Mouse (Mus musculus) neutrophil, adult 5-6 weeks (primary cell): ENCODE data around the gene Taok3. TPM values are rescaled to one million over a fixed set of nuclear protein-coding genes. Genes with fewer than 3 reads are reported as not detected.

Source experiments
- ATAC-seq: fragments of 151-379, 151-347 bp; 2 replicates; pipeline ENCODE4 v1.8.0; 2017; ENCODE audit warnings: mild to moderate bottlenecking, moderate TSS enrichment; ENCODE audit not compliant: insufficient number of reproducible peaks, poor library complexity, low FRiP score, severe bottlenecking; ENCODE audit errors: extremely low read depth
- total RNA-seq: library from RNA; stranded (forward); fragments of 200-1000 nt; gene quantifications from 2 replicates; pipeline ENCODE4 v1.2.3, GENCODE M21; 2017

The Taok3 gene
- total RNA-seq, 1 experiment from 2014 or later, result 76.9 TPM

DNA sequence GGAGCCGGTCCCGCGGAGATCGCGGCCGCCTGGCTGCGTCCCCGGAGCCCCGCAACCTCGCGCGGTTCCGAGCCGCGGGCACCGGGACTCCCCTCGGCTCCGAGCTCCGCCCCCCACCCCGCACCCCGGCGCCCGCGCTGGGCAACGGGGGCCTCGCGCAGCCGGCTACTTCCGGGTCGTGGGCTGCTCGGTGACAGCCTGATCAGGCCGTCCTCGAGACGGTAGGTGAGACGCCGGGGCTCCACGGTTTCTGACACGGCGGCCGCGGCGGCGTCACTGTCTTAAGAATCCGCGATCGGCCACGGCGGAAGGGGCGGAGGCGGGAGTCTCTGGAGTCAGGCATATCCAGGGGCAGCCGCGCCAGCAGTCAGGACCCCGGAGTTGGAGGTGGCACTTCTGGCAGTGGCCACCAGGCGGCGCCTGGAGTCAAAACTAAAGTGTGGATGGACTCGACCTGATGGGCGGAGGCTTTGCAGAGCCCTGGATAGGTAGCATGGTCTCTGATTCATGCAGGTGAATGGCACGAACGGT lies 4.0 kb upstream of the Taok3 start, which contains the start of gene Suds3:
TSS of gene Suds3 (minus strand) at position 278 of the 531 bp plus-strand sequence.
- peak; percentile 62 for ATAC-seq

DNA sequence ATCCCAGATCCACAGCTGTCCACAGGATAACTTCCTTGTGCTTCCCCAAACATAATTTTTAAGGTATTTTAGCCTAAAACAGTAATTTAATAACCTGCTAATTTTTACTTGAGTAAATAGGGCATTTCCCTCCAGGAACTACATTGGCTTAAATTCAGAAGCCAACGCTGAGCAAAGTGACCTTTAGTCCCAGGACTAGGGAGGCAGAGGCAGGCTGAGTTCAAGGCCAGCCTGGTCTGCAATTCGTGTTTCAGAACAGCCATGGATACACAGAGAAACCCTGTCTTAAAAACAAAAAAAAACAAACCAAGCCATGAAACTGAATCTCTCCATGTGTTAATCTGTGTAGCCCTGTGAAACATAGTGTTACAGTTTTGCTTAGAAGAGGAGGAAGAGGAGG lies 3.3 kb upstream of the Taok3 start:
- no peak for ATAC-seq

GRCm38 (mm10) chr5:117117241-117117640 lies 2.7 kb upstream of the Taok3 start:
- no peak for ATAC-seq

DNA sequence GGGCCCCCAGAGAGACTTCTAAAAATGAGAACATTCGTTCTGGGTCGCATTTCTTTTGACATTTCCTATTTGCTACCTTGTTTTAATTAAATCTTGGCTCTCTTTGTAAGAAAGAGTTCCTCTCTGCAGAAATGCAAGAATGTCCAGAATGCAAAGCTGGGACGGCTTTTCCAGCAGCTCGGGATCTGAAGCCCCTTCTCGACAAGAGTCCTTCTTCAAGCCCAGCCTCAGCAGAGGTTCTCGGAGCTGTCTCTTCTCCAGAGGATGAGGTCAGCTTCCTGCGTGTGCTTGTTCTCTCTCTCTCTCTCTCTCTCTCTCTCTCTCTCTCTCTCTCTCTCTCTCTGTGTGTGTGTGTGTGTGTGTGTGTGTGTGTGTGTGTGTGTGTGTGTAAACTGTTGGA lies 2.2 kb upstream of the Taok3 start:
- ATAC-seq, result no peak

GRCm38 (mm10) chr5:117118220-117118619 lies 1.7 kb upstream of the Taok3 start:
- no peak for ATAC-seq

- ATAC-seq, result no peak
These were observed 1.1 kb upstream of the Taok3 start for GRCm38 (mm10) chr5:117118850-117119249.

GRCm38 (mm10) chr5:117120489-117121466 lies 849 bp downstream of the Taok3 start:
- ATAC-seq, result no peak

- no peak for ATAC-seq
These were observed 1.7 kb downstream of the Taok3 start for GRCm38 (mm10) chr5:117121657-117122056.

DNA sequence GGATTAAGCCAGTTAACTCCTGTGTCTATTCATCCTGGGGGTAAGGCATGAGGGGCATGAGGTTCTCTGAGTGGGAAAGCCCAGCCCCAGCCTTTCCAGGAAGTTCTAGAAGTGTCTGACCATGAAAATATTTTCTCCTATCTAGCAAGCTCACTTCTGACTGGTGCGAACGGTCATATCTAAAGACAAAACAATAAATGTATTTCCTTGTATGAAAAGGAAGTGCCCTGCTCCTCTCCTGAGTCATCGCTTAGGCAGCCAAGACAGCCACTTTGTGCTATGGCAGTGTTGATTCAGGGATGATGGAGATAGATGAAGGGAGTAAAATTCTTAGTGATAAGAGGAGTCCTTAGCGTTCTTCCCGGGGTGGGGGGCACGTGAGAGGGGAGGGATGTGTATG lies 3.2 kb downstream of the Taok3 start:
- no peak for ATAC-seq

DNA sequence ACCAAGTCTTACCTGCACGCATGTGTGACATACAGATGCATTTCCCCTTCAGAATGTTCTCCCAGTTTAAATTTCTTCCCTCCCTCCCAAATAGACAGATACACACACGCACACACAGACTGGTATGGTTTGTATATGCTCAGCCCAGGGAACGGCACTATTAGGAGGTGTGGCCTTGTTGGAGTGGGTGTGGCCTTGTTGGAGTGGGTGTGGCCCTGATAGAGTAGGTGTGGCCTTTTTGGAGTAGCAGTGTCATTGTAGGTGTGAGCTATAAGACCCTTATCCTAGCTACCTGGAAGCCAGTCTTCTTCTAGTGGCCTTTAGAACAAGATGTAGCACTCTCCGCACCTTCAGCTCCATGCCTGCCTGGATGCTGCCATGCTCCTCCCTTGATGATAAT lies 3.9 kb downstream of the Taok3 start:
- no peak for ATAC-seq

GRCm38 (mm10) chr5:117125482-117126346 lies 5.8 kb downstream of the Taok3 start:
- no peak for ATAC-seq

DNA sequence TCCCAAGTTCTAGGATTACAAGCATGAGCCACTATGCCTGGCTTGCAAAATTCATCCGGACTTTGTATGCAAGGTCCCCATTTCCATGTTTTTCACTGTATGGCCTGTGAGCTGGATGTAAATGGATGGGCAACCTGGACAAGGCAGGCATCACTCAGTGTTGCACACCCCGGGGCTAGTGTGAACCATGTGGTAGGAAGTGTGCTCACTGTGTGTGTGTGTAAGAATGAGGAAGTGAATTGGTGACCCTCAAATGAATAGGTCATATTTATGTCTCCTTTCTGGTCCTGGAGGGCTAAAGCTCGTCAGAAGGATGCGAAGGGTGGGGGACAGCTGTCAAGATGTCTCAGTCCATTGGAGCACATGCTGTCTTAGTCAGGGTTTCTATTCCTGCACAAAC lies 7.1 kb downstream of the Taok3 start:
- ATAC-seq, result peak; percentile 39; the same call in 1 of the 2 replicates

- no peak for ATAC-seq
These were observed 10.8 kb downstream of the Taok3 start for GRCm38 (mm10) chr5:117130726-117131125.

- ATAC-seq, result peak; percentile 90
These were observed 13.6 kb downstream of the Taok3 start for GRCm38 (mm10) chr5:117133446-117134065.

DNA sequence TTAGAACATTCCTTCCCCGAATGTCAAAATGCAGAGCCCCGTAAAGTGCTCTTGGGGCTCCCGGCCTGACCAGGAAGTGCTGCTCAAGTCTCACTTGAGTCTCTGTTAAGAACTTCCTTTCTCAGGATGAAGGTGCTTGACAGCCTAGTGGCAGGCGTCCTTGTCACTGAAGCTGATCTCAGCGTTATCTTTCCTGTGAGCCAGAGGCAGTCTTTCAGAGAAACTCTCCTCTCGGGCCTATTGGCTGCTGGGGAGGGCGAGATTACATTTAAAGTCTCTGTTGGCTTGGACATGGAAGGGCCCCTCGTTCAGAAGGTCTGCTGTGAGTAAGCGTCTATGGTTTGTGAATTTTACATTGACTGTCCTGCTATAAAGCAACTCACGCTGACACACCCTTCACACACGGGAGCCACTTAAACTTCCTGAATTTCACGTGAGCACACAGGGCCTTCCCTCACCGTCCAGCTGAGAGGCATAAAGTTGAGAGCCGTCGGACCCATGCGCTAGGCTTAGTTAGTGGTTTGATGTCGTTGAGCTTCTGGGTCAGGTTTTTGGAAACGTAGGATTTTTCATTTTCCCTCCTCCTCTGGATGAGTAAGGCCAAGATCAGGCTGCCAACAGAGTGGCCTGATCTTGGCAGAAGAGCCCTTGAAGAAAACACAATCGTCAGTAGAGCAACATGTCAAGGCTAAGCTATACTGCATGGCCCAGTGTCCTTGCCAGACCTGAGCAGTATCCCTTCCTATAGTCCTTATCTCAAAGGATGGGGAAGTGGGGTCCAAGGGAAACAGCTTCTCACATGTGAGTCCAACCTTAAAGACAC lies 14.3 kb downstream of the Taok3 start:
- ATAC-seq, result no peak; the same call in 1 of the 2 replicates

- no peak for ATAC-seq
These were observed 15.0 kb downstream of the Taok3 start for GRCm38 (mm10) chr5:117134889-117135456.

DNA sequence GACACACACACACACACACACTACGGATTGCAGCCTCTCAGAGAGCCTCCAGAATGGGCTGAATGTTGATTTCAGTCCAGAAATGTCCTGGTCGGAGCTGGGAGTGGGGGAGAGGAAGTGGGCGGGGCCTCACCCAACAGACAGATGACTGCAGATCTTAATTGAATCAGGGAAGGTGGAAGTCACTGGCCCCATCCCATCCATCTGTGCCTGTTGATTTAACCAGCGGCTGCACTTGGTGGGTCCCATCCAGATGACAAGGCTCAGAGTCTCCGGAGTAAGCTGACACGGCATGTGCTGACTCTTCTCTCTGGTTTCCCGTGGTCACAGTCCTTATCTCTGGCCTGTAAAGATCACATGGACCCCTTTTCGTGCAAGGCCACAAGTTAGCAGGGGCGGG lies 15.9 kb downstream of the Taok3 start:
- 0 out of 2 replicates have a peak, but pooled peaks have one; percentile 16 for ATAC-seq

GRCm38 (mm10) chr5:117136570-117136969 lies 16.6 kb downstream of the Taok3 start:
- ATAC-seq, result no peak
